Mouse (Mus musculus) liver, embryonic 14.5 days (tissue): ENCODE measurements around the gene St8sia1. TPM values are rescaled to one million over a fixed set of nuclear protein-coding genes. Genes with fewer than 3 reads are reported as not detected.
A peak's percentile ranks its signal among the peaks of the same experiment; 100 is the strongest.

Source experiments
- ATAC-seq: fragments of 200-750 bp; cut with Nextera tagmentation; 2 replicates; pipeline ENCODE4 v1.8.0; 2017; ENCODE audit warnings: moderate number of reproducible peaks, mild to moderate bottlenecking, moderate library complexity; ENCODE audit not compliant: insufficient read depth
- DNase-seq, 3 experiments: peaks; one replicate each; pipeline ENCODE4 v3.0.0-alpha.2; 2012 to 2013; ENCODE audit warnings: low read depth in 3 of 3, low spot score in 3 of 3
- H3K27ac ChIP-seq: fragments of 300-500 bp; sonication (generic); 2 replicates; pipeline ENCODE4 v1.5.1; 2014; ENCODE audit warnings: moderate library complexity, mild to moderate bottlenecking, control low read depth, inconsistent platforms
- H3K27me3 ChIP-seq: fragments of 300-500 bp; sonication (generic); 2 replicates; pipeline ENCODE4 v1.6.1; 2014; ENCODE audit warnings: mild to moderate bottlenecking, low read length, moderate library complexity; ENCODE audit not compliant: control insufficient read depth, insufficient read depth
- H3K36me3 ChIP-seq: fragments of 300-500 bp; sonication (generic); replicated peaks from 2 replicates; pipeline ENCODE4 v1.6.1; 2014; ENCODE audit warnings: low read depth; ENCODE audit not compliant: control insufficient read depth, insufficient read depth
- H3K4me1 ChIP-seq, 2 experiments: fragments of 200-500 bp in 1 of 2; fragments of 300-500 bp in 1 of 2; sonication (generic) in 1 of 2; replicated peaks; 2 replicates each; pipeline ENCODE4 v1.6.1; 2012 to 2014; ENCODE audit warnings: antibody characterized with exemption in 1 of 2, inconsistent platforms in 1 of 2, low read length in 1 of 2; ENCODE audit not compliant: control insufficient read depth in 2 of 2, insufficient read depth in 2 of 2
- H3K4me2 ChIP-seq: fragments of 300-500 bp; sonication (generic); 2 replicates; pipeline ENCODE4 v1.6.1; 2014; ENCODE audit warnings: low read depth, mild to moderate bottlenecking, control low read depth, moderate library complexity
- H3K4me3 ChIP-seq, 2 experiments: fragments of 200-500 bp in 1 of 2; fragments of 300-500 bp in 1 of 2; sonication (generic) in 1 of 2; 2 replicates each; pipeline ENCODE4 v1.5.1; 2012 to 2014; ENCODE audit warnings: low read depth in 2 of 2, low read length in 2 of 2, mild to moderate bottlenecking in 2 of 2, control low read depth in 1 of 2, inconsistent platforms in 1 of 2, moderate library complexity in 1 of 2; ENCODE audit not compliant: insufficient read depth in 1 of 2
- H3K9ac ChIP-seq: fragments of 300-500 bp; sonication (generic); replicated peaks from 2 replicates; pipeline ENCODE4 v1.6.1; 2014; ENCODE audit warnings: mild to moderate bottlenecking, control low read depth, moderate library complexity
- H3K9me3 ChIP-seq: fragments of 300-500 bp; sonication (generic); 2 replicates; pipeline ENCODE4 v1.6.1; 2016; ENCODE audit warnings: low read length, mixed read lengths; ENCODE audit not compliant: control insufficient read depth
- CTCF ChIP-seq: IDR thresholded peaks from 2 replicates; pipeline ENCODE4 v1.5.1; 2016; ENCODE audit warnings: antibody characterized with exemption, low read depth, control low read depth
- EP300 ChIP-seq: IDR thresholded peaks from 2 replicates; pipeline ENCODE4 v1.6.1; 2016; ENCODE audit warnings: antibody characterized with exemption, low read depth
- WGBS: fragments of 180-500 bp; shearing (Covaris S2); extraction: QIAGEN DNeasy Blood & Tissue Kit; methylation state at CpG from one replicate; pipeline ENCODE4 v1.1.7; 2014; ENCODE audit not compliant: insufficient replicate concordance; 5-methylcytosine and 5-hydroxymethylcytosine counted together
- polyA plus RNA-seq, 2 experiments: library from polyadenylated mRNA; depleted of rRNA in 1 of 2; stranded (reverse) in 1 of 2; unstranded in 1 of 2; fragments of >200 nt; fragmentation: Nextera tagmentation in 1 of 2; extraction: Ambion mirVana in 1 of 2; gene quantifications; 2 replicates each; pipeline versions ENCODE4 v1.2.1 to v1.2.3; 2012 to 2014

St8sia1 gene
- polyA plus RNA-seq, 2 experiments: 0.03 to 0.07 TPM

GRCm38 (mm10) chr6:142893716-142894115, 70.5 kb downstream of the St8sia1 start:
- H3K4me1 ChIP-seq: peaks cover 17 to 26% of the 10 kb centered on the region in 2 experiments
- WGBS: 61% methylated on average over 4 of the region's 4 CpGs

GRCm38 (mm10) chr6:142890321-142890720, 73.9 kb downstream of the St8sia1 start:
- H3K4me1 ChIP-seq: peaks cover 17 to 40% of the 10 kb centered on the region in 2 experiments
- peak overlapping the region; percentile 29; the same call in 1 of the 2 replicates for H3K4me2 ChIP-seq
- H3K9me3 ChIP-seq: no peaks in the 10 kb centered on the region
- WGBS: 56% methylated on average over 6 of the region's 6 CpGs
- DNase-seq (no peak), ATAC-seq (peak; percentile 66)
- H3K27ac ChIP-seq: no peak overlapping the region
- TF ChIP-seq EP300 (no peak), CTCF (no peak)
- H3K36me3 ChIP-seq: no peaks in the 10 kb centered on the region
- H3K4me3 ChIP-seq: no peak overlapping the region
- H3K9ac ChIP-seq: no peak overlapping the region
- H3K27me3 ChIP-seq: no peaks in the 10 kb centered on the region

More at GRCm38 (mm10) chr6:142893716-142894115, 70.5 kb downstream of the St8sia1 start:
- DNase-seq (no peak), ATAC-seq (no peak)
- H3K4me2 ChIP-seq: no peak overlapping the region
- no peaks in the 10 kb centered on the region for H3K27me3 ChIP-seq
- no peaks in the 10 kb centered on the region for H3K36me3 ChIP-seq
- H3K9ac ChIP-seq: no peak overlapping the region
- H3K4me3 ChIP-seq: no peak overlapping the region
- H3K27ac ChIP-seq: no peak overlapping the region
- TF ChIP-seq CTCF (no peak), EP300 (no peak)
- H3K9me3 ChIP-seq: no peaks in the 10 kb centered on the region

- H3K27me3 ChIP-seq: no peaks in the 10 kb centered on the region
- no peak overlapping the region for H3K27ac ChIP-seq
- no peak overlapping the region for H3K4me3 ChIP-seq
- H3K4me1 ChIP-seq: peaks cover 17 to 44% of the 10 kb centered on the region in 2 experiments
- WGBS: 74% methylated on average over 9 of the region's 9 CpGs
- DNase-seq: no peak
- H3K4me2 ChIP-seq: no peak overlapping the region
- H3K36me3 ChIP-seq: no peaks in the 10 kb centered on the region
- TF ChIP-seq CTCF (no peak), EP300 (no peak)
- no peak overlapping the region for H3K9ac ChIP-seq
- ATAC-seq: no peak
- H3K9me3 ChIP-seq: no peaks in the 10 kb centered on the region
Measured at GRCm38 (mm10) chr6:142888970-142889740, 75.1 kb downstream of the St8sia1 start.

- no peak for ATAC-seq
- Histone ChIP-seq H3K4me2 (no peak overlapping the region), H3K27me3 (no peaks in the 10 kb centered on the region)
Measured at GRCm38 (mm10) chr6:142888346-142888745, 75.9 kb downstream of the St8sia1 start.

GRCm38 (mm10) chr6:142887375-142887774, 76.9 kb downstream of the St8sia1 start:
- no peak overlapping the region for H3K9ac ChIP-seq
- no peaks in the 10 kb centered on the region for H3K36me3 ChIP-seq
- H3K27me3 ChIP-seq: no peaks in the 10 kb centered on the region
- H3K4me2 ChIP-seq: no peak overlapping the region
- no peak overlapping the region for H3K27ac ChIP-seq
- ATAC-seq: no peak
- no peak for DNase-seq
- peaks cover 17 to 44% of the 10 kb centered on the region in 2 experiments for H3K4me1 ChIP-seq
- H3K9me3 ChIP-seq: no peaks in the 10 kb centered on the region
- no peak overlapping the region for H3K4me3 ChIP-seq
- TF ChIP-seq CTCF (no peak), EP300 (no peak)
- 31% methylated on average over 1 of the region's 1 CpGs for WGBS

More at GRCm38 (mm10) chr6:142888346-142888745, 75.9 kb downstream of the St8sia1 start:
- no peak for TF ChIP-seq EP300
- TF ChIP-seq CTCF: no peak
- Histone ChIP-seq H3K36me3 (no peaks in the 10 kb centered on the region), H3K9me3 (no peaks in the 10 kb centered on the region), H3K27ac (no peak overlapping the region), H3K4me3 (no peak overlapping the region), H3K9ac (no peak overlapping the region), H3K4me1 (peaks cover 17 to 44% of the 10 kb centered on the region in 2 experiments)
- no peak for DNase-seq
- WGBS: 67% methylated on average over 6 of the region's 6 CpGs
